Mouse (Mus musculus) macrophage (primary cell): ENCODE measurements around the gene Olfr791. TPM values are rescaled to one million over a fixed set of nuclear protein-coding genes. Genes with fewer than 3 reads are reported as not detected.

Experiments
- H3K27ac ChIP-seq: fragments of 350-480 bp; formaldehyde crosslinking; 2 replicates; pipeline ENCODE4 v1.9.0; 2021
- H3K36me3 ChIP-seq: fragments of 350-480 bp; formaldehyde crosslinking; 2 replicates; pipeline ENCODE4 v1.9.0; 2021; ENCODE audit errors: inconsistent target
- H3K4me3 ChIP-seq: fragments of 350-480 bp; formaldehyde crosslinking; 2 replicates; pipeline ENCODE4 v1.9.0; 2021; ENCODE audit errors: inconsistent target
- H3K79me2 ChIP-seq: fragments of 350-480 bp; formaldehyde crosslinking; 2 replicates; pipeline ENCODE4 v1.9.0; 2021; ENCODE audit errors: inconsistent target
- WGBS: methylation state at CpG from one replicate; pipeline ENCODE4 v1.1.7; 2026; ENCODE audit warnings: inconsistent platforms; ENCODE audit not compliant: missing documents; 5-methylcytosine and 5-hydroxymethylcytosine counted together
- polyA plus RNA-seq: library from polyadenylated mRNA; stranded (reverse); fragments of 250-400 nt; gene quantifications from 3 replicates; pipeline ENCODE4 v1.2.4, GENCODE M21; 2018; ENCODE audit warnings: inconsistent platforms
- total RNA-seq, 78 experiments: library from RNA; depleted of rRNA; stranded (reverse); fragments of 250-400 nt; gene quantifications; 1 replicate in 9 of 78; 2 replicates in 24 of 78; 3 replicates in 43 of 78; 4 replicates in 2 of 78; pipeline ENCODE4 v1.2.4; 2018; ENCODE audit warnings: inconsistent platforms in 56 of 78

The Olfr791 gene
- total RNA-seq (2018; cell fraction: chromatin; rRNA removed), result not detected
- not detected for total RNA-seq (2018; cell fraction: cytosol; rRNA removed)
- not detected for total RNA-seq (2018; cell fraction: nucleus; rRNA removed)
- polyA plus RNA-seq, result not detected in 3 replicates

DNA sequence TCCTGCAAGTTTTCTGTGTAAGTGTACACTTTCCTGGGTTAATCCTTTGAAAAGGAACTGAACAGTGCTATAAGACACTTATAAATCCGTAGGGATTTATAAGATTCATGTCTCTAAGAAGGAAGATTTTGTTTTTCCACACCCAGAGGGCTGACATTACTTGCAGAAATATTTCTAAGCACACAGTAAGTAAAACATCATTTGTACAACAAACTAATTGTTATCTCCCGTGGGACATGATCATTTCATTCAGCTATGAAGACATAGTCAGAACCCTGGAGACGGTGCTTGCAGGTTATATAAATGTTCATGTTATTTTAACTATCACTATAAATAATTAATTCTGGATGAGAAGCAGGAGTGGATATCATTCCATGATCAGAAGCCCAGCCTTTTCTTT is at the start of gene Olfr791:
Gene Olfr791, plus strand, starts transcription at position 301 of the 400 bp plus-strand sequence.
- Histone ChIP-seq H3K79me2 (no peaks in the 10 kb centered on the region), H3K4me3 (no peak within 1 kb of the TSS), H3K36me3 (no peaks in the 10 kb centered on the region), H3K27ac (no peak within 1 kb of the TSS)
- 66% methylated on average over 3 of the region's 3 CpGs for WGBS

DNA sequence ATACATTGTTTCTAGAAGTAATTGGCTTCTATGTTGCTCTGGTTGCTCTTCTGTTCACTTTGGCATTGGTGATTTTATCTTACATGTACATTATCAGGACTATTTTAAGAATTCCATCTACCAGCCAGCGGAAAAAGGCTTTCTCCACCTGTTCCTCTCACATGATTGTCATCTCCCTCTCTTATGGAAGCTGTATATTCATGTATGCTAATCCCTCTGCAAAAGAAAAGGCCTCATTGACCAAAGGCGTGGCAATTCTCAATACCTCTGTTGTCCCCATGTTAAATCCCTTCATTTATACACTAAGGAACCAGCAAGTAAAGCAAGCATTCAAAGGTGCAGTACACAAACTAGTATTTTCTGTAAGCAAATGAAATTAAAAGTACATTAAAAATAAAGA is 48.3 kb upstream of the Olfr791 start:
- no peak overlapping the region for H3K27ac ChIP-seq
- H3K79me2 ChIP-seq, result no peaks in the 10 kb centered on the region
- H3K36me3 ChIP-seq, result no peaks in the 10 kb centered on the region
- no peak overlapping the region for H3K4me3 ChIP-seq
- WGBS, result 83% methylated on average over 2 of the region's 2 CpGs

DNA sequence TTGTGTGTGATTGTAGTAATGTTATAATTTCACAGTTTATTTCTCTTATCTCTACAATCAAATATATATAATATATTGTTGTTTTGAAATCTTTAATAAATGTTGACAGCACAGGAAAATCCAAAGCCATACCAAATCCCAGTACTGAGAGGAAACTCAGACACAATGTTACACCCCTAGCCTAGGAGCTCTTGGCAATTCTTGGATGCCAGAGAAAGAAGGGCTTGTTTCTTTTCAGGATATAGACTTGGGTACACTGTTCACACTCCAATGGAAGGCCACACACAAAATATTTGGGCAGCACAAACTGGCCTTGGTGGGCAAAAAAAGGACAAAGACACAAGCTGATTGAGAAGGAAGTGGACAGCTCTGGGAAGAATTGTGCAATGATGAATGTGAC is 47.9 kb upstream of the Olfr791 start:
- no peaks in the 10 kb centered on the region for H3K79me2 ChIP-seq
- H3K36me3 ChIP-seq, result no peaks in the 10 kb centered on the region
- no peak overlapping the region for H3K4me3 ChIP-seq
- no peak overlapping the region for H3K27ac ChIP-seq

DNA sequence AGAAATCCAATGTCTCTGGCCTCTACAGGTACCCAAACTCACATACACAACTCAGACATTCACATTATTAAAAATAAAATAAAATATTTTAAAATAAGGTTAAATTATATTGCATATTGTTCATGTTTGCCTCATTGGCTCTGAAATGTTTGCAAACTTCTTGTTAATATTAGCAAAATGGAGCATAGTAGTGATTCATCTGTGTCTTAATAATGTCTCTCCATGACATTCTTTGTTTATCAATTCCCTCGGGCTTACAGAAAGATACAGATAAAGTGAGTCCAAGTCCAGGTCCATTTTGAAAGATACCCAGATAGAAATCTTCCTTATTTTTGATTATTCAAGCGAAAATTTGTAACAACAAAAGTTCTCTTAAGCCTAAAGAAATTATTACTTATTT is 37.1 kb upstream of the Olfr791 start, which contains the start of gene Olfr789:
Gene Olfr789, plus strand, starts transcription at position 301 of the 400 bp plus-strand sequence.
- WGBS, result 69% methylated on average over 2 of the region's 2 CpGs
- Histone ChIP-seq H3K79me2 (no peaks in the 10 kb centered on the region), H3K36me3 (no peaks in the 10 kb centered on the region), H3K27ac (no peak within 1 kb of the TSS), H3K4me3 (no peak within 1 kb of the TSS)

DNA sequence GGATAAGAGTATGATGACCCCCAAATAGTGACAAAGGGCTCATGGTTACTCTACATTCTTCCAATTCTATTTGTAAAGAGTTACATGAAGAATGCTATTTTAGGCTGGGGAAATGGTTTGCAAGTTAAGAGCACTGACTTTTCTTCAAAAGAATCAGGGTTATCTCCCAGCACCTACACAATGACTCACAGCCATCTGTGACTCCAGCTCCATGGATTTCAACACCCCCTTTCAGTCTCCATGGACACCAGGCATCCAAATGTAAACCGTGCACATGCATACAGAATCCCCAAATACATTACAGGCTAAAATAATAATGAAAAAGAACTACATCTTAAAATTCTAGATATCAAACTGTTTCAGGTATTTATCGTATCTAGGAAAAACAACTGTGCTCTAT is 31.5 kb upstream of the Olfr791 start:
- no peaks in the 10 kb centered on the region for H3K79me2 ChIP-seq
- WGBS, result 77% methylated on average over 2 of the region's 2 CpGs
- no peak overlapping the region for H3K4me3 ChIP-seq
- no peak overlapping the region for H3K27ac ChIP-seq
- H3K36me3 ChIP-seq, result no peaks in the 10 kb centered on the region

DNA sequence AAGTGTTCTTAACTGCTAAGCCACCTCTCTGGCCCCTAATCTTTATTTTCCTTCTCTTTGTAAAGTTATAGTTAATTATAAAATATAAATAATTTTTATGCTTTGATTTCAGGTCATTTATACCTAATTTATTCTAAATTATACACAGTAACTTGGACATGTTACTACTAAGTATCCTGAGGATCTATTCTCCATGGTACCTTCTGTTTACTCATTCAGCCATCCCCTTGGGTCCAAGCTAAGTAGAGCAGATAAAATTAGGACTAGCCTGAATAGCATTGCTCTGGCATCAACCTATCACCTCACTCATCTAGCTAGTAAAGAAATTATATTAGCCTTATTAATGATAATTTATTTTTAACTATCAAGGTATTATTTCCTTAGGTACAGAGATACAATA is 23.4 kb upstream of the Olfr791 start, which contains the start of gene Olfr790:
Gene Olfr790, plus strand, starts transcription at position 301 of the 400 bp plus-strand sequence.
- Histone ChIP-seq H3K79me2 (no peaks in the 10 kb centered on the region), H3K36me3 (no peaks in the 10 kb centered on the region), H3K4me3 (no peak within 1 kb of the TSS)

DNA sequence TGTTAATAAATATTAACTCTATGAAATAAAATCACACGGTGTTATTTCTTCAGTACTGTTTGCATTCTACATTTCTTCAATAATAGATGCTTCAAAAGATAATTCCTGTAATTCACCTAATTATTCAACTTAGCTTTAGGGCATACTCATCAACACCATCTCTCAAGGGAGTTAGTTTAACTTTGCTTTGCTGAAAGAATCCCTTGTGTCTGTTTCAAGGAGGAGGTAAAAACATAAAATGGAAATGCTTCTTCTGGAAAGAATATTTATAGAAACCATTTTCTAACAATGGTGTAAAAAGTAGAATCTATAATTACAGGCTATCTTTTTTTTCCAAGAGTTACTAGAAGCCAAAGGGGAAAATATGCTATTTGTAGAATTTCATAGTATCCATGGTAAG is 17.3 kb downstream of the Olfr791 start, which contains the start of gene Olfr792:
Gene Olfr792, plus strand, starts transcription at position 301 of the 400 bp plus-strand sequence.
- no peak within 1 kb of the TSS for H3K27ac ChIP-seq
- no peak within 1 kb of the TSS for H3K4me3 ChIP-seq
- H3K36me3 ChIP-seq, result no peaks in the 10 kb centered on the region
- 82% methylated on average over 1 of the region's 1 CpGs for WGBS
- H3K79me2 ChIP-seq, result no peaks in the 10 kb centered on the region

More for the DNA sequence above, 23.4 kb upstream of the Olfr791 start, which contains the start of gene Olfr790:
- no peak within 1 kb of the TSS for H3K27ac ChIP-seq

DNA sequence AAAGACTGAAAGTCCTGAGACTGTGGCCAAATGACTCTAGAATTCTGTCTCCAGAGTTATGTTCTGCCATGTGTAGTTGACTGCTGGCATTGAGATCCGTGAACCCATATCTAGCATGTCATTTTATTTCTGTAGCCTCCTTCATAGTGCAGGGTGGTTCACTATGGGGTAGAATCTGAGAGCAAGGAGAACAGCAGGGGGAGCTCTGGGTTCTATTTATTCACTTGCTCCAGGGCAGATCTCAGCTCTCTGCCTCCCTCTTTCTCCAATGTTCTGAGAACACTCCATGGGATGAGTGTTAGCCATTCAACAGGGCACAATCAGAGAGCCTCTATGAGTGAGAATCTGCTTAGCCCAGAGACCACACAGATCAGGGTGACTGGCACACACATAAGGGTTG is 27.8 kb downstream of the Olfr791 start:
- Histone ChIP-seq H3K79me2 (no peaks in the 10 kb centered on the region), H3K4me3 (no peak overlapping the region), H3K27ac (no peak overlapping the region), H3K36me3 (no peaks in the 10 kb centered on the region)
- 55% methylated on average over 1 of the region's 1 CpGs for WGBS

DNA sequence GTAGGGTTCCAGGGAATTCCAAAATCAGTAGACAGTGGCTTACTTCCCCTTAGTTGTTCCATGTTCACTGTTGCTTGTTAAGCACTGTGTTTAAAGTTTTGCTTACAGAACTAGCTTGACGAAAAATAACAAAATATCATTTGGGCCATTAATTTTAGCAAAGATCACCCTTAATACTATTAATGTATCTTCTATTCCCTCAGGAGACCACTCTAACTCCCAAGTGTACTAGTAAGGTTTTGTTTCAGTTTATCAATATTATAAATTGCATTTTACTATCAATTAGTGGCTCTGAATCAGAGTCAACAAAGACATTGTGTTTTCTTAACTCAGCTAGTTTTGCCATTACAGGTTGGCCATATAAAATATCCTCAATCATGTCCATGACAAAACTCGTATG is 45.8 kb downstream of the Olfr791 start, which contains the start of gene Olfr794:
Gene Olfr794, plus strand, starts transcription at position 301 of the 400 bp plus-strand sequence.
- H3K4me3 ChIP-seq, result no peak within 1 kb of the TSS
- H3K36me3 ChIP-seq, result no peaks in the 10 kb centered on the region
- WGBS, result 81% methylated on average over 2 of the region's 2 CpGs
- no peaks in the 10 kb centered on the region for H3K79me2 ChIP-seq
- no peak within 1 kb of the TSS for H3K27ac ChIP-seq

DNA sequence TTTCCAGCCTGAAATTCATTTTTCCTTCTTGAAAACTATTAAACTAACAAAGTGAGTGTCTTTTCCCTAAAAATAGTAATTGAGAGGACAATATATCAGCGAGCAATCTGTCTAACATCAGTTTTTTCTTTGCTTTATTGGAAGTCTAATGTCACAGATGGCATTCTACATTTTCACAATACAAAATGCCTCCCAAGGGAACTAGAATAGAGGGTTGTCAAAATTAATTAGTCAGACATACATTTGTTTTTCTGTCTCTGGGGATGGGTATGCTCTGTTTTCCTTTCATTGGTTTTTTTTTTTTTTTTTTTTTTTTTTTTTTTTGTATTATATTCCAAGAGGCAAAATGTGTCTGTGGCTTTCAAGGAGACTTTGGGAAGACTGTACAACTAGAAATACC is 55.5 kb downstream of the Olfr791 start:
- Histone ChIP-seq H3K79me2 (no peaks in the 10 kb centered on the region), H3K4me3 (no peak overlapping the region), H3K27ac (no peak overlapping the region), H3K36me3 (no peaks in the 10 kb centered on the region)
- 42% methylated on average over 1 of the region's 1 CpGs for WGBS

Other genes with a start within 250 kb of the Olfr791 start
- gene Olfr780, start 203.7 kb upstream of the Olfr791 start, polyA plus RNA-seq, result not detected in 3 replicates
- not detected in 3 replicates for gene Olfr781, start 192.9 kb upstream of the Olfr791 start, polyA plus RNA-seq
- gene Olfr782, start 172.9 kb upstream of the Olfr791 start, polyA plus RNA-seq, result not detected in 3 replicates
- not detected in 3 replicates for gene Olfr784, start 137.7 kb upstream of the Olfr791 start, polyA plus RNA-seq
- gene Olfr785, start 116.4 kb upstream of the Olfr791 start, polyA plus RNA-seq, result not detected in 3 replicates
- not detected in 3 replicates for gene Olfr786, start 94.5 kb upstream of the Olfr791 start, polyA plus RNA-seq
- gene Olfr787, start 59.9 kb upstream of the Olfr791 start, polyA plus RNA-seq, result not detected in 3 replicates
- not detected in 3 replicates for gene Olfr788, start 50.8 kb upstream of the Olfr791 start, polyA plus RNA-seq
- not detected in 3 replicates for gene Olfr789, start 37.0 kb upstream of the Olfr791 start, polyA plus RNA-seq
- not detected in 3 replicates for gene Olfr790, start 23.3 kb upstream of the Olfr791 start, polyA plus RNA-seq
- gene Olfr792, start 17.4 kb downstream of the Olfr791 start, polyA plus RNA-seq, result not detected in 3 replicates
- gene Olfr794, start 45.9 kb downstream of the Olfr791 start, polyA plus RNA-seq, result not detected in 3 replicates
- gene Olfr796, start 90.8 kb downstream of the Olfr791 start, polyA plus RNA-seq, result not detected in 3 replicates
- gene Olfr798, start 106.1 kb downstream of the Olfr791 start, polyA plus RNA-seq, result not detected in 3 replicates
- not detected in 3 replicates for gene Olfr799, start 115.7 kb downstream of the Olfr791 start, polyA plus RNA-seq
- not detected in 3 replicates for gene Olfr800, start 135.9 kb downstream of the Olfr791 start, polyA plus RNA-seq
- gene Olfr801, start 152.1 kb downstream of the Olfr791 start, polyA plus RNA-seq, result not detected in 3 replicates
- gene Olfr802, start 166.4 kb downstream of the Olfr791 start, polyA plus RNA-seq, result not detected in 3 replicates
- not detected in 3 replicates for gene Olfr803, start 172.5 kb downstream of the Olfr791 start, polyA plus RNA-seq
- gene Olfr804, start 181.4 kb downstream of the Olfr791 start, polyA plus RNA-seq, result not detected in 3 replicates
- gene Olfr805, start 207.6 kb downstream of the Olfr791 start, polyA plus RNA-seq, result not detected in 3 replicates
- gene Olfr806, start 220.1 kb downstream of the Olfr791 start, polyA plus RNA-seq, result not detected in 3 replicates
- gene Olfr807, start 236.0 kb downstream of the Olfr791 start, polyA plus RNA-seq, result not detected in 3 replicates
- gene Olfr808, start 243.7 kb downstream of the Olfr791 start, polyA plus RNA-seq, result not detected in 3 replicates